Mouse (Mus musculus): ENCODE measurements around the gene 4933402J07Rik.

4933402J07Rik gene

GRCm38 (mm10) chr8:87563553-87563952 is at the start of gene 4933402J07Rik:
TSS of gene 4933402J07Rik (plus strand) at chr8:87563853.
- no peak for DNase-seq (ENCODE audit: low read depth, low spot score)

GRCm38 (mm10) chr8:87517132-87517531 is 46.5 kb upstream of the 4933402J07Rik start:
- DNase-seq (ENCODE audit: low read depth, low spot score), result no peak

- DNase-seq (ENCODE audit: low read depth, low spot score), result no peak
Observed at GRCm38 (mm10) chr8:87525006-87525405, 38.6 kb upstream of the 4933402J07Rik start.

GRCm38 (mm10) chr8:87531176-87531575 is 32.5 kb upstream of the 4933402J07Rik start:
- no peak for DNase-seq (ENCODE audit: low read depth, low spot score)

GRCm38 (mm10) chr8:87533476-87533875 is 30.2 kb upstream of the 4933402J07Rik start:
- DNase-seq (ENCODE audit: low read depth, low spot score), result no peak

GRCm38 (mm10) chr8:87534846-87535245 is 28.8 kb upstream of the 4933402J07Rik start:
- no peak for DNase-seq (ENCODE audit: low read depth, low spot score)

- DNase-seq (ENCODE audit: low read depth, low spot score), result peak; percentile 74
Observed at GRCm38 (mm10) chr8:87536615-87537329, 26.9 kb upstream of the 4933402J07Rik start.

GRCm38 (mm10) chr8:87539829-87540394 is 23.7 kb upstream of the 4933402J07Rik start:
- DNase-seq (ENCODE audit: low read depth, low spot score), result no peak

- no peak for DNase-seq (ENCODE audit: low read depth, low spot score)
Observed at GRCm38 (mm10) chr8:87549881-87550280, 13.8 kb upstream of the 4933402J07Rik start.

- DNase-seq (ENCODE audit: low read depth, low spot score), result no peak
Observed at GRCm38 (mm10) chr8:87552801-87553200, 10.9 kb upstream of the 4933402J07Rik start.

- no peak for DNase-seq (ENCODE audit: low read depth, low spot score)
Observed at GRCm38 (mm10) chr8:87560801-87561200, 2.9 kb upstream of the 4933402J07Rik start.

GRCm38 (mm10) chr8:87569203-87569602 is 5.5 kb downstream of the 4933402J07Rik start:
- no peak for DNase-seq (ENCODE audit: low read depth, low spot score)

- no peak for DNase-seq (ENCODE audit: low read depth, low spot score)
Observed at GRCm38 (mm10) chr8:87569706-87570563, 6.3 kb downstream of the 4933402J07Rik start.

- no peak for DNase-seq (ENCODE audit: low read depth, low spot score)
Observed at GRCm38 (mm10) chr8:87570564-87570855, 6.9 kb downstream of the 4933402J07Rik start.

- no peak for DNase-seq (ENCODE audit: low read depth, low spot score)
Observed at GRCm38 (mm10) chr8:87570880-87571279, 7.2 kb downstream of the 4933402J07Rik start.

- DNase-seq (ENCODE audit: low read depth, low spot score), result peak; percentile 65
Observed at GRCm38 (mm10) chr8:87594272-87594671, 30.6 kb downstream of the 4933402J07Rik start.

- no peak for DNase-seq (ENCODE audit: low read depth, low spot score)
Observed at GRCm38 (mm10) chr8:87602731-87603130, 39.1 kb downstream of the 4933402J07Rik start.

- no peak for DNase-seq (ENCODE audit: low read depth, low spot score)
Observed at GRCm38 (mm10) chr8:87609110-87609509, 45.5 kb downstream of the 4933402J07Rik start.

GRCm38 (mm10) chr8:87609651-87610192 is 46.1 kb downstream of the 4933402J07Rik start:
- no peak for DNase-seq (ENCODE audit: low read depth, low spot score)

- no peak for DNase-seq (ENCODE audit: low read depth, low spot score)
Observed at GRCm38 (mm10) chr8:87613701-87614100, 50.0 kb downstream of the 4933402J07Rik start.

- no peak for DNase-seq (ENCODE audit: low read depth, low spot score)
Observed at GRCm38 (mm10) chr8:87619118-87619517, 55.5 kb downstream of the 4933402J07Rik start.

GRCm38 (mm10) chr8:87619529-87619928 is 55.9 kb downstream of the 4933402J07Rik start:
- DNase-seq (ENCODE audit: low read depth, low spot score), result no peak

Measured in embryo, embryonic 11.5 days (tissue).